Mouse (Mus musculus) T-helper 2 cell (primary cell): Measurements from ENCODE around the gene Frmd4a.

Experiments
- in situ Hi-C: fragments of 300-600 bp; cut with MboI, MseI; formaldehyde crosslinking; loops from one replicate; pipeline ENCODE4 v1.15.1; 2025; ENCODE audit warnings: high pct_unique_total_duplicates

The Frmd4a gene

GRCm38 (mm10) chr2:4436361-4437231 lies 419.1 kb downstream of the Frmd4a start:
- in situ Hi-C loops, result no loop called here

- in situ Hi-C loops, result no loop called here
These were observed 421.2 kb downstream of the Frmd4a start for GRCm38 (mm10) chr2:4438739-4439138.

- in situ Hi-C loops, result no loop called here
These were observed 422.4 kb downstream of the Frmd4a start for GRCm38 (mm10) chr2:4439909-4440308.

- in situ Hi-C loops, result no loop called here
These were observed 424.3 kb downstream of the Frmd4a start for GRCm38 (mm10) chr2:4441840-4442239.

GRCm38 (mm10) chr2:4444740-4445139 lies 427.2 kb downstream of the Frmd4a start:
- in situ Hi-C loops, result no loop called here

- in situ Hi-C loops, result no loop called here
These were observed 428.3 kb downstream of the Frmd4a start for GRCm38 (mm10) chr2:4445629-4446400.

GRCm38 (mm10) chr2:4449860-4450480 lies 432.5 kb downstream of the Frmd4a start:
- in situ Hi-C loops, result no loop called here

GRCm38 (mm10) chr2:4452590-4453400 lies 435.3 kb downstream of the Frmd4a start:
- in situ Hi-C loops, result no loop called here

GRCm38 (mm10) chr2:4455097-4456025 lies 437.8 kb downstream of the Frmd4a start:
- in situ Hi-C loops, result no loop called here

- in situ Hi-C loops, result no loop called here
These were observed 443.4 kb downstream of the Frmd4a start for GRCm38 (mm10) chr2:4460897-4461296.

- in situ Hi-C loops, result no loop called here
These were observed 444.0 kb downstream of the Frmd4a start for GRCm38 (mm10) chr2:4461514-4461913.

- in situ Hi-C loops, result no loop called here
These were observed 445.0 kb downstream of the Frmd4a start for GRCm38 (mm10) chr2:4462480-4462879.

- in situ Hi-C loops, result no loop called here
These were observed 448.6 kb downstream of the Frmd4a start for GRCm38 (mm10) chr2:4466084-4466483.

GRCm38 (mm10) chr2:4467314-4467713 lies 449.8 kb downstream of the Frmd4a start:
- in situ Hi-C loops, result no loop called here

- in situ Hi-C loops, result no loop called here
These were observed 455.4 kb downstream of the Frmd4a start for GRCm38 (mm10) chr2:4472760-4473480.

- in situ Hi-C loops, result no loop called here
These were observed 456.5 kb downstream of the Frmd4a start for GRCm38 (mm10) chr2:4473866-4474538.

- in situ Hi-C loops, result no loop called here
These were observed 457.0 kb downstream of the Frmd4a start for GRCm38 (mm10) chr2:4474539-4474937.

- in situ Hi-C loops, result no loop called here
These were observed 458.5 kb downstream of the Frmd4a start for GRCm38 (mm10) chr2:4475991-4476390.

GRCm38 (mm10) chr2:4476608-4477007 lies 459.1 kb downstream of the Frmd4a start:
- in situ Hi-C loops, result no loop called here
